Mouse (Mus musculus) midbrain, embryonic 14.5 days (tissue): ENCODE measurements around the gene Gm47969. TPM values are rescaled to one million over a fixed set of nuclear protein-coding genes. Genes with fewer than 3 reads are reported as not detected.
"Not testable (repeated sequence)": the region's sequence is repeated elsewhere in the genome, so short reads cannot be mapped to it uniquely, and the experiment has no call there.

Source experiments
- ATAC-seq: fragments of 200-750 bp; cut with Nextera tagmentation; 2 replicates; pipeline ENCODE4 v1.8.0; 2017; ENCODE audit warnings: moderate number of reproducible peaks, moderate library complexity; ENCODE audit not compliant: low FRiP score, low TSS enrichment
- DNase-seq: peaks from one replicate; pipeline ENCODE4 v3.0.0-alpha.2; 2015
- H3K27ac ChIP-seq: fragments of 300-500 bp; sonication (generic); replicated peaks from 2 replicates; pipeline ENCODE4 v1.5.1; 2014; ENCODE audit warnings: mild to moderate bottlenecking, low read depth, low read length, moderate library complexity
- H3K27me3 ChIP-seq: fragments of 300-500 bp; sonication (generic); 2 replicates; pipeline ENCODE4 v1.6.1; 2014; ENCODE audit warnings: low read length, control low read depth, mixed read lengths; ENCODE audit not compliant: control insufficient read depth, insufficient read depth
- H3K36me3 ChIP-seq: fragments of 300-500 bp; sonication (generic); 2 replicates; pipeline ENCODE4 v1.6.1; 2014; ENCODE audit warnings: low read length, control low read depth; ENCODE audit not compliant: control insufficient read depth, insufficient read depth
- H3K4me1 ChIP-seq: fragments of 300-500 bp; sonication (generic); 2 replicates; pipeline ENCODE4 v1.6.1; 2014; ENCODE audit warnings: mild to moderate bottlenecking, antibody characterized with exemption, low read length, control low read depth; ENCODE audit not compliant: control insufficient read depth, insufficient read depth
- H3K4me2 ChIP-seq: fragments of 300-500 bp; sonication (generic); 2 replicates; pipeline ENCODE4 v1.6.1; 2014; ENCODE audit warnings: mild to moderate bottlenecking, low read length, moderate library complexity
- H3K4me3 ChIP-seq: fragments of 300-500 bp; sonication (generic); replicated peaks from 2 replicates; pipeline ENCODE4 v1.5.1; 2014; ENCODE audit warnings: low read depth, low read length
- H3K9ac ChIP-seq: fragments of 300-500 bp; sonication (generic); replicated peaks from 2 replicates; pipeline ENCODE4 v1.6.1; 2014; ENCODE audit warnings: mild to moderate bottlenecking, low read length, moderate library complexity
- H3K9me3 ChIP-seq: fragments of 300-500 bp; sonication (generic); 2 replicates; pipeline ENCODE4 v1.6.1; 2016; ENCODE audit warnings: low read length, control low read depth, mixed read lengths; ENCODE audit not compliant: control insufficient read depth
- WGBS: fragments of 180-500 bp; shearing (Covaris S2); extraction: QIAGEN DNeasy Blood & Tissue Kit; methylation state at CpG from one replicate; pipeline ENCODE4 v1.1.7; 2014; 5-methylcytosine and 5-hydroxymethylcytosine counted together
- polyA plus RNA-seq: library from polyadenylated mRNA; unstranded; fragments of >200 nt; fragmentation: Nextera tagmentation; extraction: Ambion mirVana; gene quantifications from 2 replicates; pipeline ENCODE4 v1.2.1, GENCODE M21; 2014

Gene Gm47969
- polyA plus RNA-seq, result not detected in 2 replicates

DNA sequence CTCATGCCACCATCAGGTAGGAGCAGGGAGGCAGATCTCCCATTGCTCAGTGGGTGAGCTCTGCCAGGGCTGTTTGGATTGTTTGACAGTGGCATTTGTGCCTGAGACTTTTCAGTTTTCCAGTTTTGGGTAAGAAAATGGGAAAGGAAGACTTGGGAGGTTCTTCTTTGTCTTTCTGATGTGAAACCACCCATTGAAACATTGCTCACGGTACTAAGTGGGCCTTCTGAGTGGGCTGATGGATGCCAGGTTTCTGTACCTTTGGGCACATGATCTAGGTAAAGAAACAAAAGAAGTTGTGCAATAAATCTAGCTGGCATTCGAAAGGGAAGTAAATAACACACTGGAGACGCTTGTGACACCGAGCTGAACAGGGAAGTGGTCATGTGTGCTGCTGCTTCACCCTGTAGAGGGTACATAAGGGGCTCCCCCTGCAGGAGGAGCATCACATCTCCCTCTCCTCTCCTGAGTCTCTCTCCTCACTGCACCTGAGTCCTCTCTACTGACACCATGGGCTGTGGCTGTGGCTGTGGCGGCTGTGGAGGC lies at the start of gene Gm47969:
TSS of gene Gm47969 (plus strand) at position 51 of the 546 bp plus-strand sequence.
- H3K4me1 ChIP-seq, result no peaks in the 10 kb centered on the region
- H3K9me3 ChIP-seq, result no peaks in the 10 kb centered on the region
- no peak within 1 kb of the TSS for H3K4me3 ChIP-seq
- WGBS, result 90% methylated on average over 5 of the region's 5 CpGs
- no peaks in the 10 kb centered on the region for H3K36me3 ChIP-seq
- DNase-seq, result no peak
- no peak within 1 kb of the TSS for H3K9ac ChIP-seq
- no peak for ATAC-seq
- H3K27ac ChIP-seq, result no peak within 1 kb of the TSS
- H3K27me3 ChIP-seq, result no peaks in the 10 kb centered on the region
- no peak within 1 kb of the TSS for H3K4me2 ChIP-seq

DNA sequence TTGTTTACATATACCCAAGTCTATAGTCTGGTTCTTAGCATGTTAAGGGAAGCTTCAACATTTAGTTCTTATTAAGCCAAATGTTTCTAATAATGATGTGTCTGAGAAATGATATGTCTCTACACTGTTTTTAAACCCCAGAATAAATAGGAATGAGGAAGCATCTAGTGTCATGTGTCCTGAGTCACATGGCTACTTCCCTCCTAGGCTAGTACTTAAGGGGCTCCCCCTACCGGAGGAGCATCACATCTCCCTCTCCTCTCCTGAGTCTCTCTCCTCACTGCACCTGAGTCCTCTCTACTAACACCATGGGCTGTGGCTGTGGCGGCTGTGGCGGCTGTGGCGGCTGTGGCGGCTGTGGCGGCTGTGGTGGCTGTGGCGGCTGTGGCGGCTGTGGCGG lies 44.4 kb upstream of the Gm47969 start, which contains the start of gene Gm47959:
TSS of gene Gm47959 (plus strand) at position 243 of the 400 bp plus-strand sequence.
- H3K36me3 ChIP-seq, H3K4me1 ChIP-seq, H3K27me3 ChIP-seq, DNase-seq, H3K4me2 ChIP-seq, H3K9me3 ChIP-seq, ATAC-seq, H3K4me3 ChIP-seq, H3K9ac ChIP-seq, H3K27ac ChIP-seq: not testable (repeated sequence)
- WGBS, result 93% methylated on average over 7 of the region's 9 CpGs

DNA sequence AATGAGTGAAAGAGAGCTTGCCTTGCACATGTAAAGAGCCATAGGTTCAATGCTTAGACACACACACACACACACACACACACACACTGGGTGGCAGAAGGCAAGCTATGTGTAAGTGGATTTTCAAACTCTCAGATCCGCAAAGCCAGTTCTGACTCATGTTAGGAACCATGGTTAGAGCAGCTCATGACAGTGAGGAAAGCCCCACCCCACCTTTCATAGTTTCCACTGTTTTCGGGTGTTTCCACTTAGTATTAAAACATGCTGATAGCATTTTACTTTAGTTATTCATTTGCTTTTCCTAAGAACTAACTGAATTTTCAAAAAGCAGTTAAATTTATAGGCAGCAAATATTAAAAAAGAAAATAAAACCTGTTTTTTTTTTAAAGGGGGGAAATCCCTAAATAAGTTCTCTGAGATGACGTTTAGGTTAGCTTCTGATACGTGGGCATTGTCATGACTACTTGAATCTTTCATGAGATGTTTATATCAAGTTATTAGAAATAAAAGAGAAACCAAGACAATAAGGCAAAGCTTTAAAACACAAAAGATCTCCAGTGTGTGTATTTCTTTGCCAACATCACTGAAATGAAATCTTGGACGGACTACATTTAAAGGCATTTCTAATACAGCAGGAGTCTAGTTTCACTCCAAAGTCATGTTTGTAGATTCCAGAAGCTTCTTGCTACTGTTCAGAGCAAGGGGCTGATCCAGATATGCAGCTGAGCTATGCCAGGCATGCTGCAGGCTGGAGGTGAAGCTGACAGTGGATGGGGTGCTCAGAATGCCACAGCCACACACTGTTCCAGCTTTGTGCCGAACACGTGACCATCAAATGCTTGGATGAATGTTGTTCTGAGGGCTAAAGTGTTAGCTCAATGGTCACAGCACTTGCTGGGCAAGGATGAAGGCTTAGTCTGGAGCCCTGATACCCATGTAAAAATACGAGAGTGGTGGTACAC lies 38.2 kb upstream of the Gm47969 start:
- Histone ChIP-seq H3K4me2 (no peak overlapping the region), H3K9ac (no peak overlapping the region), H3K4me1 (no peaks in the 10 kb centered on the region), H3K27ac (no peak overlapping the region), H3K4me3 (no peak overlapping the region), H3K27me3 (no peaks in the 10 kb centered on the region), H3K9me3 (no peaks in the 10 kb centered on the region), H3K36me3 (no peaks in the 10 kb centered on the region)
- ATAC-seq (no peak), DNase-seq (no peak)
- 85% methylated on average over 8 of the region's 8 CpGs for WGBS

DNA sequence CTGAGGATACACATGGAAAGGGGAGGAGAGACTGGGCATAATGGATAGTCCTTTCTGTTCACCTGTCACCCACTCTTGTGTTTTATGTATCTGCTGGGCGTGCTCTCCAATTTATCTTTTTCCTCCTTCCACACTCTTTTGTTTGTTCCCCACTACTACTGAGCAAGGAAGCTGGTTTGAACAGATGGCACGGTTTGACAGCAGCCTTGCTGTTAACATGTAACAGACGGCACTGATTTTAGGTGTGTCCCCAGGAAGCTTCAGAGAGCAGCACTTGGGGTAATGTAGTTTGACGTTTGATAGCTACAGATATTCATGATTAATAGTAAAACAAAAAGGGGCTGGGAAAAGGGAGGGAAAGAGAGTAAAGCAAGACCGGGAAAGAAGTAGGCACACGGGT lies 37.3 kb upstream of the Gm47969 start:
- ATAC-seq (no peak), DNase-seq (no peak)
- Histone ChIP-seq H3K27ac (no peak overlapping the region), H3K9me3 (no peaks in the 10 kb centered on the region), H3K4me3 (no peak overlapping the region), H3K4me1 (no peaks in the 10 kb centered on the region), H3K9ac (no peak overlapping the region), H3K4me2 (no peak overlapping the region), H3K27me3 (no peaks in the 10 kb centered on the region), H3K36me3 (no peaks in the 10 kb centered on the region)
- 88% methylated on average over 6 of the region's 6 CpGs for WGBS

DNA sequence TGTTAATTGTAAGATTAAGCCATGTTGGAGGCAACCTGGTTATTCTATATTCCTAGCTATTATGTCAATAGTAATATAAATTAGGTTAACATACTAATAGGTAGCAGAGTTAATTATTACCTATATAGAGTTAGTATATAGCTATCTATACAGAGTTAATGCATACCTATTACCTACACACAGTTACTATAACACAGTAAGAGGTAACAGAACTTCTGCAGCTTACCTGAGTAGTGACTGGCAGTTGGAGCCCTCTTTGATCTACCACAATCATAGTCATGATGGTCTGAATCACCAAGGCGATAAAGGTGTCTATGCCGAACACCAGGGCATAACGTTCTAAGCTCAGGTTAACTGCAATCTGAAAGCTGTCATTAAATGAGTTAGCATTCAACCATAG lies 30.3 kb upstream of the Gm47969 start:
- no peak overlapping the region for H3K4me3 ChIP-seq
- no peaks in the 10 kb centered on the region for H3K27me3 ChIP-seq
- ATAC-seq (no peak), DNase-seq (no peak)
- H3K4me1 ChIP-seq, result no peaks in the 10 kb centered on the region
- no peak overlapping the region for H3K9ac ChIP-seq
- no peaks in the 10 kb centered on the region for H3K36me3 ChIP-seq
- H3K27ac ChIP-seq, result no peak overlapping the region
- H3K9me3 ChIP-seq, result no peaks in the 10 kb centered on the region
- no peak overlapping the region for H3K4me2 ChIP-seq
- 93% methylated on average over 3 of the region's 3 CpGs for WGBS

DNA sequence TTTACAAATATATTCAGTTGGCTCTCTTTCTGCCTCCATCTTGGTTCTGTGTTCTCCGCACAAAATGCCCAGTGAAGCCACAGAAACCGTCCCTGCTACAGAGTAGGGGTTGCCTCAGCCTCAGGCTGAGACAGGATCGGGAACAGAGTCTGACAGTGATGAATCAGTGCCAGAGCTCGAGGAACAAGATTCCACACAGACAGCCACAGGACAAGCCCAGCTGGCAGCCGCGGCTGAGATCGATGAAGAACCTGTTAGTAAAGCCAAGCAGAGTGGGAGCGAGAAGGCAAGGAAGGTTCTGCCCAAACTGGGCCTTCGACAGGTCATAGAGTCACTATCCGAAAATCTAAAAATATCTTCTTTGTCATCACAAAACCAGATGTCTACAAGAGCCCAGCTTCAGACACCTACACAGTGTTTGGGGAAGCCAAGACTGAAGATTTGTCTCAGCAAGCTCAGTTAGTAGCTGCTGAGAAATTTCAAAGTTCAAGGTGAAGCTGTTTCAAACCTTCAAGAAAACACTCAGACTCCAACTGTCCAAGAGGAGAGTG lies 29.3 kb upstream of the Gm47969 start:
- no peak overlapping the region for H3K27ac ChIP-seq
- H3K4me2 ChIP-seq, result no peak overlapping the region
- no peak overlapping the region for H3K9ac ChIP-seq
- no peak for DNase-seq
- WGBS, result 92% methylated on average over 10 of the region's 10 CpGs
- H3K4me3 ChIP-seq, result no peak overlapping the region
- H3K9me3 ChIP-seq, result no peaks in the 10 kb centered on the region
- no peak for ATAC-seq
- H3K36me3 ChIP-seq, result no peaks in the 10 kb centered on the region
- H3K27me3 ChIP-seq, result no peaks in the 10 kb centered on the region
- H3K4me1 ChIP-seq, result no peaks in the 10 kb centered on the region

DNA sequence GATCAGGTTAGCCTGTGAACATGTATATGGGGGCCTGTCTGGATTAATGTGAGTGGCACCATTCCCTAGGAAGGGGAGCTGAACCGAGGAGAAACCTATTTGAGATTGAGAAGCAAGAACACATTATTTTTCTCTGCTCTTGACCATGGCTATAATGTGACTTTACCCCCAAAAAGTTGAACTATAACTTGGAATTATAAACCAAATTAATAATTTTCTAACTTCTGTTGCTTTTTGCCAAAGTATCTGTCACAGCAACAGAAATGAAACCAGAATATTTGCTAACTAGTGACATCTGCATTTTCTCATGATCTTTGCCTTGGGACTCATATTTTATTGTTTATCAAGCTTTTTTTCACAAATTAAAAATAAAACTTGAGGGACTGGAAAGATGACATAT lies 28.2 kb upstream of the Gm47969 start:
- no peaks in the 10 kb centered on the region for H3K27me3 ChIP-seq
- no peaks in the 10 kb centered on the region for H3K36me3 ChIP-seq
- DNase-seq, result no peak
- 74% methylated on average over 1 of the region's 1 CpGs for WGBS
- no peaks in the 10 kb centered on the region for H3K9me3 ChIP-seq
- H3K4me2 ChIP-seq, result no peak overlapping the region
- H3K4me1 ChIP-seq, result no peaks in the 10 kb centered on the region
- no peak for ATAC-seq
- no peak overlapping the region for H3K9ac ChIP-seq
- no peak overlapping the region for H3K4me3 ChIP-seq
- no peak overlapping the region for H3K27ac ChIP-seq

DNA sequence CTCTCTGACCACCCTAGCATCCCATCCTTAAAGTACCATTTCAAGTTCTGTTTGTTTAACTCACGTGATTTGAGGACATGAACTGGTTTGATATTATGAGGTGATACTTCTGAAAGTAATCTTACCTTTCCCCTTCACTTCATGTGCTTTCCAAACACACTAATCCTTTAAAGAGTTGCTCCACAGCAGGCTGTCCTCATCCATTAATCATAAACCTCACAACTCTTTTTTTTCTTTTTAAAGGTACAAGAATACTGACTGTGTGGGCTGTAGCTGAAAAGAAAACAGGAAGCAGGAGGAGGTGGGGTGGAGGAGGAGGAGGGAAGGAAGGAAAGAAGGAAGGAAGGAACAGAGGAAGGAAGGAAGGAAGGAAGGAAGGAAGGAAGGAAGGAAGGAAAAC lies 12.8 kb upstream of the Gm47969 start:
- Histone ChIP-seq H3K27me3 (no peaks in the 10 kb centered on the region; the same call in 1 of the 2 replicates), H3K4me1 (no peaks in the 10 kb centered on the region), H3K36me3 (no peaks in the 10 kb centered on the region), H3K4me2 (no peak overlapping the region), H3K9me3 (no peaks in the 10 kb centered on the region), H3K27ac (no peak overlapping the region), H3K9ac (no peak overlapping the region), H3K4me3 (no peak overlapping the region)
- ATAC-seq (no peak), DNase-seq (no peak)
- WGBS, result 47% methylated on average over 1 of the region's 1 CpGs
